Mouse (Mus musculus): ENCODE results near the gene 6430531B16Rik. TPM values are rescaled to one million over a fixed set of nuclear protein-coding genes. Genes with fewer than 3 reads are reported as not detected.

The 6430531B16Rik gene
- polyA plus RNA-seq, 1 experiment from 2014 or later: 0.72 TPM

- H3K4me1 ChIP-seq (replicated peaks; ENCODE audit: control insufficient read depth, insufficient read depth, low read length): peaks cover 16% of the 10 kb centered on the region
- H3K36me3 ChIP-seq (replicated peaks; ENCODE audit: control insufficient read depth, insufficient read depth): no peaks in the 10 kb centered on the region
- H3K9ac ChIP-seq: no peak overlapping the region
- no peak overlapping the region for H3K4me2 ChIP-seq (replicated peaks)
- ATAC-seq (ENCODE audit: low FRiP score) (no peak), DNase-seq (ENCODE audit: low spot score) (no peak)
- WGBS: 34% methylated on average over 5 of the region's 5 CpGs
- no peak overlapping the region for H3K4me3 ChIP-seq (replicated peaks; ENCODE audit: low read length)
- H3K9me3 ChIP-seq (ENCODE audit: control insufficient read depth, low read length): no peaks in the 10 kb centered on the region
- no peak overlapping the region for H3K27ac ChIP-seq
- peaks cover 96% of the 10 kb centered on the region for H3K27me3 ChIP-seq (ENCODE audit: control insufficient read depth, insufficient read depth, low read length)
These were observed 32.5 kb downstream of the 6430531B16Rik start for GRCm38 (mm10) chr7:139946032-139946431.

DNA sequence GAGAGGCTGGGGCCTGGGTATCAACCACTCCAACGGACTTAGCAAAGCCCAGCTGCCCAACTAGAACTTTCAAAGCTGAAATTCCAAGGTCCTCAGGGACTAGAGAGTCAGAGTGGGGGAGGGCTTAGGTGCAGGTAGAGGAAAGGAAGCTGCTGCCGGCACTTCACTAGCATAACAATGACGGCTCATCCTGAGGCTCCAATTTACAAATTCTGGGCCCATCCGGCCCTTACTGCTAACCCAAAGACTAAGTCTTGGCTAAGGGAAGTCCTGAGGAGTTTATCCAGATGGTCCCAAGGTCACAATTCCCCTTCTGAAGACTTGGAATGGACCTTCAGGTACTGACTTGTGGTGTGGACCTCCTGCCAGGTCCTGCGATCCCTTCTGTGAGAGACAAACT lies 33.0 kb downstream of the 6430531B16Rik start:
- peaks cover 91% of the 10 kb centered on the region for H3K27me3 ChIP-seq (ENCODE audit: control insufficient read depth, insufficient read depth, low read length)

GRCm38 (mm10) chr7:139944291-139945240 lies 34.0 kb downstream of the 6430531B16Rik start:
- Histone ChIP-seq H3K4me3 (replicated peaks; ENCODE audit: low read length) (peak overlapping the region; percentile 30), H3K27ac (no peak overlapping the region), H3K36me3 (replicated peaks; ENCODE audit: control insufficient read depth, insufficient read depth) (no peaks in the 10 kb centered on the region), H3K4me1 (replicated peaks; ENCODE audit: control insufficient read depth, insufficient read depth, low read length) (peaks cover 9% of the 10 kb centered on the region; the same call in 1 of the 2 replicates), H3K9ac (peak overlapping the region; percentile 24; the same call in 1 of the 2 replicates), H3K4me2 (replicated peaks) (peak overlapping the region; percentile 49), H3K9me3 (ENCODE audit: control insufficient read depth, low read length) (no peaks in the 10 kb centered on the region), H3K27me3 (ENCODE audit: control insufficient read depth, insufficient read depth, low read length) (peaks cover 81% of the 10 kb centered on the region)
- ATAC-seq (ENCODE audit: low FRiP score) (no peak), DNase-seq (ENCODE audit: low spot score) (no peak)
- WGBS: 3% methylated on average over 68 of the region's 68 CpGs

More for the DNA sequence above, 33.0 kb downstream of the 6430531B16Rik start:
- WGBS: 13% methylated on average over 5 of the region's 5 CpGs
- no peak for DNase-seq (ENCODE audit: low spot score)
- ATAC-seq (ENCODE audit: low FRiP score): no peak
- H3K9me3 ChIP-seq (ENCODE audit: control insufficient read depth, low read length): no peaks in the 10 kb centered on the region
- no peaks in the 10 kb centered on the region for H3K36me3 ChIP-seq (replicated peaks; ENCODE audit: control insufficient read depth, insufficient read depth)
- no peak overlapping the region for H3K4me3 ChIP-seq (replicated peaks; ENCODE audit: low read length)
- peaks cover 16% of the 10 kb centered on the region for H3K4me1 ChIP-seq (replicated peaks; ENCODE audit: control insufficient read depth, insufficient read depth, low read length)
- no peak overlapping the region for H3K9ac ChIP-seq
- no peak overlapping the region for H3K4me2 ChIP-seq (replicated peaks)
- no peak overlapping the region for H3K27ac ChIP-seq

DNA sequence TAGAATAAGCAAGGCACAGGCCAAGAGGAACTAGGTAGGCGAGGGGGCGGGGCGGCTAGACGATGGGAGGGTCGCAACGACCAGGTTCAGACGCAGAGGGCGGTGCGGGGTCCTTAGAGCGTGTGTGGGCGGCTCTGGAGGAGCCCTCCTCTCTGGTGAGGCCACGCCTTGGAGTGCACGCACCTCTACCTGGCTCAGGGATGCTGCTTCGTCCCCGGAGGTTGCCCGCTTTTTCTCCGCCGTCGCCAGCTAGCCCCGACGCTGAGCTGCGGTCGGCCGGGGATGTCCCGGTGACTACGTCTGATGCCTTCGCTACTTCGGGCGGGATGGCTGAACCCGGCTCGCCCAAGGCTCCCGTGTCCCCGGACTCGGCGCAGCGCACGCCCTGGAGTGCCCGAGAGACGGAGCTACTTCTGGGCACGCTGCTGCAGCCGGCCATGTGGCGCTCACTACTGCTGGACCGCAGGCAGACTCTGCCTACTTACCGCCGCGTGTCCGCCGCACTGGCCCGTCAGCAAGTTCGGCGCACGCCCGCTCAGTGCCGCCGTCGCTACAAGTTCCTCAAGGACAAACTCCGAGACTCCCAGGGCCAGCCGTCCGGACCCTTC lies 34.8 kb downstream of the 6430531B16Rik start, which contains the start of gene Utf1:
Gene Utf1, plus strand, starts transcription at position 116 of the 608 bp plus-strand sequence.
- under 1% methylated on average over 59 of the region's 59 CpGs for WGBS
- DNase-seq (ENCODE audit: low spot score): no peak
- H3K9ac ChIP-seq: peak within 1 kb of the TSS; percentile 24; the same call in 1 of the 2 replicates

GRCm38 (mm10) chr7:139940476-139941209 lies 37.9 kb downstream of the 6430531B16Rik start:
- 0 out of 2 replicates have a peak, but pooled peaks cover 6% of the 10 kb centered on the region for H3K36me3 ChIP-seq (replicated peaks; ENCODE audit: control insufficient read depth, insufficient read depth)
- no peaks in the 10 kb centered on the region for H3K9me3 ChIP-seq (ENCODE audit: control insufficient read depth, low read length)
- peaks cover 46% of the 10 kb centered on the region for H3K27me3 ChIP-seq (ENCODE audit: control insufficient read depth, insufficient read depth, low read length)
- no peak overlapping the region for H3K4me2 ChIP-seq (replicated peaks)
- 58% methylated on average over 16 of the region's 16 CpGs for WGBS
- no peak overlapping the region for H3K27ac ChIP-seq
- peaks cover 9% of the 10 kb centered on the region; the same call in 1 of the 2 replicates for H3K4me1 ChIP-seq (replicated peaks; ENCODE audit: control insufficient read depth, insufficient read depth, low read length)
- no peak overlapping the region for H3K4me3 ChIP-seq (replicated peaks; ENCODE audit: low read length)
- no peak overlapping the region for H3K9ac ChIP-seq
- ATAC-seq (ENCODE audit: low FRiP score): no peak
- DNase-seq (ENCODE audit: low spot score): no peak

More for the DNA sequence above, 34.8 kb downstream of the 6430531B16Rik start, which contains the start of gene Utf1:
- Histone ChIP-seq H3K9me3 (ENCODE audit: control insufficient read depth, low read length) (no peaks in the 10 kb centered on the region), H3K4me2 (replicated peaks) (peak within 1 kb of the TSS; percentile 49), H3K36me3 (replicated peaks; ENCODE audit: control insufficient read depth, insufficient read depth) (no peaks in the 10 kb centered on the region), H3K4me3 (replicated peaks; ENCODE audit: low read length) (peak within 1 kb of the TSS; percentile 30), H3K27ac (no peak within 1 kb of the TSS), H3K27me3 (ENCODE audit: control insufficient read depth, insufficient read depth, low read length) (peaks cover 75% of the 10 kb centered on the region), H3K4me1 (replicated peaks; ENCODE audit: control insufficient read depth, insufficient read depth, low read length) (peaks cover 9% of the 10 kb centered on the region; the same call in 1 of the 2 replicates)
- ATAC-seq (ENCODE audit: low FRiP score): peak; percentile 60; the same call in 1 of the 2 replicates

DNA sequence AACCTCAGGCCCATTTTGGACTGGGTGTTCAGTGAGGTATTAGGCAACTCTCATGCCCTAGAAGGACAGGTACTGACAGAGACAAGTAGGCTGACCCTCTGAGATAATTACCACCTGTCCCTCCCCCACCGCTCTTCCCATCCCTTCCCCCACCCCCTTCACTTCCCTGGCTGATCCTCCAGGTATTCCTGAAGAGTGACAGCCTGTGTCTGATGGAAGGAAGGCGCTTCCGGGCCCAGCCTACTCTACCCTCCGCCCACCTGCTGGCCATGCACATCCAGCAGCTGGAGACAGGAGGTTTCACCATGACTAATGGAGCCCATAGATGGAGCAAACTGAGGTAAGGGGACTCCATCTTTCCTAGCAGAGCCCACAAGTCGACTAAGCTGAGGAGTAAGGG lies 40.7 kb downstream of the 6430531B16Rik start:
- 71% methylated on average over 5 of the region's 5 CpGs for WGBS
- H3K4me2 ChIP-seq (replicated peaks): no peak overlapping the region
- no peak overlapping the region for H3K27ac ChIP-seq
- H3K9me3 ChIP-seq (ENCODE audit: control insufficient read depth, low read length): no peaks in the 10 kb centered on the region
- H3K4me1 ChIP-seq (replicated peaks; ENCODE audit: control insufficient read depth, insufficient read depth, low read length): no peaks in the 10 kb centered on the region
- H3K36me3 ChIP-seq (replicated peaks; ENCODE audit: control insufficient read depth, insufficient read depth): 0 out of 2 replicates have a peak, but pooled peaks cover 11% of the 10 kb centered on the region
- H3K27me3 ChIP-seq (ENCODE audit: control insufficient read depth, insufficient read depth, low read length): peaks cover 17% of the 10 kb centered on the region
- DNase-seq (ENCODE audit: low spot score) (no peak), ATAC-seq (ENCODE audit: low FRiP score) (no peak)
- H3K9ac ChIP-seq: no peak overlapping the region
- H3K4me3 ChIP-seq (replicated peaks; ENCODE audit: low read length): no peak overlapping the region

DNA sequence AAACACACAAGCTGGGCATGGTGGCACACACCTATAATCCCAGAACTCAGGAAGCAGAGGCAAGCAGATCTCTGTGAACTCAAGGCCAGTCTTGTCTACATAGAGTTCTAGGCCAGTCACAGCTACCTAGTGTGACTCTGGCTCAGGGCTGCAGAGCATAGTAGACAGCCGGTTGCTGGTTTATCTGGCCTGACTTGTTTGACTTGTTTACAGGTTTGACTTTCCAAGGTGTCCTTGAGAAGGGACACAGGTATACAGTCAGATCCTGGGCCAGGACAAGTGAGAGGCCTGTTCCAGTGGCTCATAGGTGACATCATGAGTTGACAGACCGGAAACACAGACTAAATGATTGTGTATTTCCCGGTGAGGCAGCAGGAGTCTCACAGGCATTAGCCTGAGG lies 41.4 kb downstream of the 6430531B16Rik start:
- DNase-seq (ENCODE audit: low spot score) (no peak), ATAC-seq (ENCODE audit: low FRiP score) (no peak)
- Histone ChIP-seq H3K4me3 (replicated peaks; ENCODE audit: low read length) (no peak overlapping the region), H3K4me2 (replicated peaks) (no peak overlapping the region), H3K9me3 (ENCODE audit: control insufficient read depth, low read length) (no peaks in the 10 kb centered on the region), H3K9ac (no peak overlapping the region), H3K27me3 (ENCODE audit: control insufficient read depth, insufficient read depth, low read length) (peaks cover 11% of the 10 kb centered on the region), H3K36me3 (replicated peaks; ENCODE audit: control insufficient read depth, insufficient read depth) (0 out of 2 replicates have a peak, but pooled peaks cover 11% of the 10 kb centered on the region), H3K4me1 (replicated peaks; ENCODE audit: control insufficient read depth, insufficient read depth, low read length) (no peaks in the 10 kb centered on the region), H3K27ac (no peak overlapping the region)
- 85% methylated on average over 3 of the region's 3 CpGs for WGBS

GRCm38 (mm10) chr7:139936705-139937104 lies 41.9 kb downstream of the 6430531B16Rik start:
- peaks cover 14% of the 10 kb centered on the region; the same call in 1 of the 2 replicates for H3K36me3 ChIP-seq (replicated peaks; ENCODE audit: control insufficient read depth, insufficient read depth)
- H3K27ac ChIP-seq: no peak overlapping the region
- H3K9me3 ChIP-seq (ENCODE audit: control insufficient read depth, low read length): no peaks in the 10 kb centered on the region
- ATAC-seq (ENCODE audit: low FRiP score): no peak
- WGBS: 88% methylated on average over 10 of the region's 10 CpGs
- H3K4me1 ChIP-seq (replicated peaks; ENCODE audit: control insufficient read depth, insufficient read depth, low read length): no peaks in the 10 kb centered on the region
- H3K27me3 ChIP-seq (ENCODE audit: control insufficient read depth, insufficient read depth, low read length): peaks cover 8% of the 10 kb centered on the region; the same call in 1 of the 2 replicates
- no peak overlapping the region for H3K9ac ChIP-seq
- DNase-seq (ENCODE audit: low spot score): no peak
- H3K4me3 ChIP-seq (replicated peaks; ENCODE audit: low read length): no peak overlapping the region
- H3K4me2 ChIP-seq (replicated peaks): no peak overlapping the region
